Mouse (Mus musculus) hindbrain, postnatal 0 days (tissue): ENCODE measurements around the gene Elmo1. TPM values are rescaled to one million over a fixed set of nuclear protein-coding genes. Genes with fewer than 3 reads are reported as not detected.

Experiments
- ATAC-seq: fragments of 200-750 bp; cut with Nextera tagmentation; 2 replicates; pipeline ENCODE4 v1.8.0; 2017; ENCODE audit warnings: mild to moderate bottlenecking, moderate TSS enrichment, moderate library complexity
- DNase-seq: peaks from one replicate; pipeline ENCODE4 v3.0.0-alpha.2; 2015; ENCODE audit warnings: low spot score
- H3K27ac ChIP-seq: fragments of 300-500 bp; sonication (generic); 2 replicates; pipeline ENCODE4 v1.5.1; 2014; ENCODE audit warnings: mild to moderate bottlenecking
- H3K27me3 ChIP-seq: fragments of 300-500 bp; sonication (generic); 2 replicates; pipeline ENCODE4 v1.6.1; 2014; ENCODE audit warnings: low read length, mixed read lengths; ENCODE audit not compliant: insufficient read depth
- H3K36me3 ChIP-seq: fragments of 300-500 bp; sonication (generic); 2 replicates; pipeline ENCODE4 v1.6.1; 2014; ENCODE audit warnings: low read length, mixed read lengths; ENCODE audit not compliant: insufficient read depth
- H3K4me1 ChIP-seq: fragments of 300-500 bp; sonication (generic); 2 replicates; pipeline ENCODE4 v1.6.1; 2014; ENCODE audit warnings: antibody characterized with exemption, low read length, mixed read lengths; ENCODE audit not compliant: insufficient read depth
- H3K4me2 ChIP-seq: fragments of 300-500 bp; sonication (generic); 2 replicates; pipeline ENCODE4 v1.6.1; 2014; ENCODE audit warnings: low read depth, mild to moderate bottlenecking, low read length, moderate library complexity, mixed read lengths
- H3K4me3 ChIP-seq: fragments of 300-500 bp; sonication (generic); 2 replicates; pipeline ENCODE4 v1.5.1; 2014; ENCODE audit warnings: low read length
- H3K9ac ChIP-seq: fragments of 300-500 bp; sonication (generic); replicated peaks from 2 replicates; pipeline ENCODE4 v1.6.1; 2014; ENCODE audit warnings: mild to moderate bottlenecking, low read length, moderate library complexity, mixed read lengths
- H3K9me3 ChIP-seq: fragments of 300-500 bp; sonication (generic); 2 replicates; pipeline ENCODE4 v1.6.1; 2016; ENCODE audit warnings: low read length, mixed read lengths
- CTCF ChIP-seq: IDR thresholded peaks from 2 replicates; pipeline ENCODE4 v1.5.1; 2016; ENCODE audit warnings: antibody characterized with exemption, control low read depth, low read depth
- WGBS: fragments of 180-500 bp; shearing (Covaris S2); extraction: QIAGEN DNeasy Blood & Tissue Kit; methylation state at CpG from one replicate; pipeline ENCODE4 v1.1.7; 2014; 5-methylcytosine and 5-hydroxymethylcytosine counted together
- polyA plus RNA-seq: library from polyadenylated mRNA; unstranded; fragments of >200 nt; fragmentation: Nextera tagmentation; extraction: Ambion mirVana; gene quantifications from 2 replicates; pipeline ENCODE4 v1.2.1, GENCODE M21; 2015
- total RNA-seq: library from RNA; depleted of rRNA; stranded (reverse); fragments of >200 nt; gene quantifications from 2 replicates; pipeline ENCODE4 v1.2.3, GENCODE M21; 2014

Elmo1 gene
- total and polyA plus RNA-seq, 2 experiments from 2014 or later, result 35.8 to 37.5 TPM

DNA sequence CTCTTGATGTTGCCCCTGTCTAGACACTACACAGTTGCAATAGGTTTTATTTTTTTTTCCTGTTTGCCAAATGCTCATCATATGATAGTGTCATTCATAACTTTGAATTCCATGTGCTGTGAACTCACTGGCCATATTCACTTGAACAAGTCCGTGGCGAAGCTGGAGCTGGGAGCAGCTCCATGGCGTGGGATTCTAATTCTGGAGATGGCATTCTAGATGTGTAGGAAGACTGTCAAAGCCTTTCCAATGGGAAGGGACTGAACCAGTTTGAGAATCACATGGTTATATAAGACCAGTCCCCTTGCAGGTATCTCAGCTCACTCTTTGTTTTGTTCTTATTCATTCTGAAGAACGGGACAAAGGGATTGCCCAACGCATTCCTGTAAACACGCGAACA lies 211.4 kb downstream of the Elmo1 start:
- H3K27ac ChIP-seq, result no peak overlapping the region
- 95% methylated on average over 7 of the region's 7 CpGs for WGBS
- no peak overlapping the region for H3K4me3 ChIP-seq
- H3K36me3 ChIP-seq, result no peaks in the 10 kb centered on the region
- H3K9ac ChIP-seq, result no peak overlapping the region
- no peaks in the 10 kb centered on the region for H3K9me3 ChIP-seq
- DNase-seq, result no peak
- H3K4me1 ChIP-seq, result no peaks in the 10 kb centered on the region
- no peak for TF ChIP-seq CTCF
- H3K27me3 ChIP-seq, result no peaks in the 10 kb centered on the region
- no peak overlapping the region for H3K4me2 ChIP-seq
- no peak for ATAC-seq

- Histone ChIP-seq H3K4me3 (no peak overlapping the region), H3K27ac (no peak overlapping the region), H3K9ac (no peak overlapping the region), H3K36me3 (no peaks in the 10 kb centered on the region), H3K4me2 (no peak overlapping the region), H3K4me1 (no peaks in the 10 kb centered on the region), H3K9me3 (no peaks in the 10 kb centered on the region), H3K27me3 (no peaks in the 10 kb centered on the region)
- TF ChIP-seq CTCF, result no peak
- ATAC-seq, result no peak
- WGBS, result 84% methylated on average over 4 of the region's 4 CpGs
- no peak for DNase-seq
Observed at GRCm38 (mm10) chr13:20305621-20306020, 215.2 kb downstream of the Elmo1 start.

DNA sequence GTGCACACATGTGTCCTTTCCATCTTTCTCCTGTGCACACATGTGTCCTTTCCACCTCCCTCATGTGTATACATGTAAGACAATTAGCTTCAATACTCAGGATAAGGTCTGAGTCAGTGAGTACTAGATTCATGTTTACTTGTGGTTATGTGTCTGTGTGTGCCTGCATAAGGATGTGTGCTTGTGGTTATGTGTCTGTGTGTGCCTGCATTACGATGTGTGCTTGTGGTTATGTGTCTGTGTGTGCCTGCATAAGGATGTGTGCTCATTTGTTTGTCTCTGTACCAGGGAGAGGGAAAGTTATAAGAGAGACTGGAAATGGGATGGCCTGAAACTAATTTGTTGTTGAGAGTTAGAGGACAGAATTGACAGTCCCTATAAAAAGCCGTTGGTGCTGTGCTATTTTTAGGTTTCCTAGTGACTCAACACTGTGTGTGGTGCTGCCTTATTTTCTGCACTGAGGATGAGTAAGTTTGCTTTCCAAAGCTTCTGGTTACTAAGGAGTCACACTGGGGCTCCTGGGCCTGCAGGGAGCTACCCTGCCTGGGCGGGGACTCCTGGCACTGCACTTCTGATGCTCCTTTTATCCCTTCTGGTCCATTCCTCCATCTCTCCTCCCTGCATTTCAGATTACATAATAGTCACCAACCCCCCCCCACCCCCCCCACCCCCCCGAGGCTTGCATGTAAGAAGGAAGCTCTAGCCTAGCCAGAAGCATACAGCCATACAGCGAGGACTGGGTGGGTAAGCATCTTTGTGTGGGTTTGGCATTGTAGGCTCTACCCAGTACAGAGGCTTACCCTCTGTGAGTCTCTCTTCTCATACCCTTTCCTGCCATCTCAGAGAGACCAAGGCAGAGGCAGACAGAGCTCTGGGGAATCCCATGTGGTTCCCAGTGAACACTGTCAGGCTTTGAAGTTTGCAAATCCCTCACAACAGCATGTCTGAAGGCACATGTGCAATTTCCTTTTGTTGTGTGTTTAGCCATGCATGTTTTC lies 216.1 kb downstream of the Elmo1 start:
- Histone ChIP-seq H3K36me3 (no peaks in the 10 kb centered on the region), H3K27ac (no peak overlapping the region), H3K4me1 (no peaks in the 10 kb centered on the region), H3K9me3 (no peaks in the 10 kb centered on the region), H3K4me2 (no peak overlapping the region), H3K9ac (no peak overlapping the region), H3K4me3 (no peak overlapping the region), H3K27me3 (no peaks in the 10 kb centered on the region)
- ATAC-seq, result peak; percentile 62
- no peak for TF ChIP-seq CTCF
- DNase-seq, result no peak
- WGBS, result 53% methylated on average over 5 of the region's 5 CpGs

- H3K4me1 ChIP-seq, result no peaks in the 10 kb centered on the region
- H3K9ac ChIP-seq, result no peak overlapping the region
- H3K36me3 ChIP-seq, result no peaks in the 10 kb centered on the region
- no peak for ATAC-seq
- H3K27ac ChIP-seq, result no peak overlapping the region
- H3K4me2 ChIP-seq, result no peak overlapping the region
- H3K9me3 ChIP-seq, result no peaks in the 10 kb centered on the region
- TF ChIP-seq CTCF, result no peak
- no peak for DNase-seq
- H3K27me3 ChIP-seq, result no peaks in the 10 kb centered on the region
- no peak overlapping the region for H3K4me3 ChIP-seq
- WGBS, result 70% methylated on average over 2 of the region's 2 CpGs
Observed at GRCm38 (mm10) chr13:20307381-20307780, 217.0 kb downstream of the Elmo1 start.

DNA sequence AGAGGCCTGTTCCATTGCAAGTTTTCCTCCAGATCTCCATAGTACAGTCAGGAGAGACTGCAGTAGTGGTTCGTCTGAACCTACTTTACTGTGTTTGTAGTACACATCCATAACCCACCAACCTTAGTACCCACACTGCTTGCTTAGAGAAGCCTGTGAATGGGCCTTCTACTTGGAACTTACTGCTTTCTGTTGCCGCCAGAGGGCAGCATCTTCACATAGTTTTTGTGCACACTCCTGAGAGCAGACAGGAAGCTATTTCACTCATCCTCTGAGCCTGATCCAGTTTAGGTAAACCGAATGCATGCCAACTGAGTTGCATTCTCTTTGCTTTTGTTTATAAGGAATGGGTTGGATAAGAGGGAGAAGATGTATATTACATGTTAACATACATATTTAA lies 221.2 kb downstream of the Elmo1 start:
- Histone ChIP-seq H3K36me3 (no peaks in the 10 kb centered on the region), H3K9me3 (no peaks in the 10 kb centered on the region), H3K4me2 (no peak overlapping the region), H3K4me1 (peaks cover 5% of the 10 kb centered on the region; the same call in 1 of the 2 replicates), H3K27me3 (no peaks in the 10 kb centered on the region), H3K9ac (no peak overlapping the region), H3K4me3 (no peak overlapping the region), H3K27ac (no peak overlapping the region)
- peak; percentile 83 for ATAC-seq
- TF ChIP-seq CTCF, result peak; percentile 92
- peak; percentile 94 for DNase-seq
- WGBS, result 10% methylated on average over 3 of the region's 3 CpGs

DNA sequence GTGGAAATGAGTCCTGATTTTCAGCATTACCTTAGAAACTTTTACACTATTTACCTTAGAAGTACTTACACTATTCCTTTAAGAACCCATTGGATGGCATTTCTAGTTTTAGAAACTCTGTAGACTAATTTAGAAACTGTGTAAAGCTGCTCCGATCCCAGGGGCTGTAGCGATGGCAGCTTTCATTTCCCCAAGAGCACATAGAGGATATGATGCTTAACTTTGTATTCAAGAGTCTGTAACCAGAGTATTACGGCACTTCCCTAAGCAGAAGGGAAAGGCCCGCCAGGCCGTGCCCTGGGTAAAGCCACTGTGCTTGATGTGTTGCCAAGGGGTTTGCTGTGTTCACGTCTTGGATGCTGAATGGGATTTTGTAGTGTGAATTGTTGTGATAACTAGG lies 222.9 kb downstream of the Elmo1 start:
- no peak overlapping the region for H3K4me3 ChIP-seq
- no peaks in the 10 kb centered on the region for H3K27me3 ChIP-seq
- H3K36me3 ChIP-seq, result no peaks in the 10 kb centered on the region
- peaks cover 5% of the 10 kb centered on the region; the same call in 1 of the 2 replicates for H3K4me1 ChIP-seq
- no peak overlapping the region for H3K9ac ChIP-seq
- H3K27ac ChIP-seq, result no peak overlapping the region
- TF ChIP-seq CTCF, result no peak
- WGBS, result 61% methylated on average over 6 of the region's 6 CpGs
- ATAC-seq (no peak), DNase-seq (no peak)
- H3K4me2 ChIP-seq, result no peak overlapping the region
- no peaks in the 10 kb centered on the region for H3K9me3 ChIP-seq

- Histone ChIP-seq H3K27ac (no peak overlapping the region), H3K4me1 (peaks cover 5% of the 10 kb centered on the region; the same call in 1 of the 2 replicates), H3K27me3 (no peaks in the 10 kb centered on the region), H3K36me3 (no peaks in the 10 kb centered on the region), H3K9me3 (no peaks in the 10 kb centered on the region), H3K4me2 (peak overlapping the region; percentile 14; the same call in 1 of the 2 replicates), H3K4me3 (no peak overlapping the region), H3K9ac (no peak overlapping the region)
- WGBS, result 41% methylated on average over 11 of the region's 11 CpGs
- TF ChIP-seq CTCF, result no peak
- DNase-seq (peak; percentile 28), ATAC-seq (no peak)
Observed at GRCm38 (mm10) chr13:20316139-20316538, 225.7 kb downstream of the Elmo1 start.
